Mouse (Mus musculus): ENCODE data around the gene Trafd1. TPM values are rescaled to one million over a fixed set of nuclear protein-coding genes. Genes with fewer than 3 reads are reported as not detected.

Gene Trafd1
- total and polyA plus RNA-seq, 3 experiments = 13.2 to 20.3 (median 17.5) TPM

DNA sequence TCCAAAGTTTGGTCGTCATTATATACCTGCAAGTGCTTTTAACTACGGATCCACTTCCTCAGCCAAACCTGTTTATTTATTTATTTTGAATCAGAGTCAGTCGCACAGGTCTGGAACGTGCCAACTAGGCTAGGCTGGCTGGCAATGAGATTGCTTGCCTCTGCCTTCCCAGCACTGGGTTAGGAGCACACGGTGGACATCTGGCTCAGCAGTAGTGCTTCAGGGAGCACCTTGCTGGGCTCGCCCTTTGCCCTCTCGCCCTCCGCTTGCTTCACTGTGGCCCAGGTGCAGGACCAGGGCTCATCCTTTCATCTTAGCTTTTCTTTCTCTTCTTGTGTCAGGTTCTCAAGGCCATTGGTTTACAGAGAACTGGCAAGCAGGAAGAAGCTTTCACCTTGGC, 22.4 kb upstream of the Trafd1 start:
- Histone ChIP-seq H3K27me3 (ENCODE audit: insufficient read depth, low read length) (no peaks in the 10 kb centered on the region), H3K4me1 (ENCODE audit: insufficient read depth, low read depth, low read length) (peaks cover 38% of the 10 kb centered on the region), H3K36me3 (replicated peaks) (peaks cover 97% of the 10 kb centered on the region), H3K4me3 (ENCODE audit: low read depth, low read length) (no peak overlapping the region), H3K9me3 (replicated peaks) (no peaks in the 10 kb centered on the region)
- DNase-seq (ENCODE audit: low spot score) (no peak), ATAC-seq (ENCODE audit: extremely low read depth, insufficient number of reproducible peaks, low FRiP score, poor library complexity, severe bottlenecking) (no peak)
- TF ChIP-seq GATA1 (IDR thresholded peaks at IDR 0.05; ENCODE audit: borderline replicate concordance, low read length) (no peak), CTCF (IDR thresholded peaks at IDR 0.05; ENCODE audit: low read depth, low read length) (no peak), POLR2AphosphoS5 (IDR thresholded peaks at IDR 0.05; ENCODE audit: insufficient replicate concordance, low read depth, low read length) (no peak), TAL1 (conservative IDR thresholded peaks at IDR 0.05; ENCODE audit: low read depth, low read length) (no peak), GATA2 (IDR thresholded peaks at IDR 0.05; ENCODE audit: borderline replicate concordance, low read depth, low read length) (no peak)

GRCm38 (mm10) chr5:121400849-121401248, 15.4 kb upstream of the Trafd1 start:
- peaks cover 71% of the 10 kb centered on the region for H3K4me1 ChIP-seq (ENCODE audit: insufficient read depth, low read depth, low read length)
- H3K36me3 ChIP-seq (replicated peaks) = peaks cover 64% of the 10 kb centered on the region
- ATAC-seq (ENCODE audit: extremely low read depth, insufficient number of reproducible peaks, low FRiP score, poor library complexity, severe bottlenecking) = no peak

GRCm38 (mm10) chr5:121400064-121400463, 14.6 kb upstream of the Trafd1 start:
- Histone ChIP-seq H3K27me3 (ENCODE audit: insufficient read depth, low read length) (no peaks in the 10 kb centered on the region), H3K36me3 (replicated peaks) (peaks cover 57% of the 10 kb centered on the region), H3K9me3 (replicated peaks) (no peaks in the 10 kb centered on the region), H3K4me1 (ENCODE audit: insufficient read depth, low read depth, low read length) (peaks cover 70% of the 10 kb centered on the region), H3K4me3 (ENCODE audit: low read depth, low read length) (no peak overlapping the region; the same call in 1 of the 2 replicates)
- DNase-seq (ENCODE audit: low spot score) (no peak), ATAC-seq (ENCODE audit: extremely low read depth, insufficient number of reproducible peaks, low FRiP score, poor library complexity, severe bottlenecking) (no peak)
- TF ChIP-seq CTCF (IDR thresholded peaks at IDR 0.05; ENCODE audit: low read depth, low read length) (no peak), TAL1 (conservative IDR thresholded peaks at IDR 0.05; ENCODE audit: low read depth, low read length) (no peak), GATA2 (IDR thresholded peaks at IDR 0.05; ENCODE audit: borderline replicate concordance, low read depth, low read length) (no peak)

More at GRCm38 (mm10) chr5:121400849-121401248, 15.4 kb upstream of the Trafd1 start:
- Histone ChIP-seq H3K9me3 (replicated peaks) (no peaks in the 10 kb centered on the region), H3K4me3 (ENCODE audit: low read depth, low read length) (peak overlapping the region; percentile 39; the same call in 1 of the 2 replicates), H3K27me3 (ENCODE audit: insufficient read depth, low read length) (no peaks in the 10 kb centered on the region)
- DNase-seq (ENCODE audit: low spot score) = no peak
- TF ChIP-seq GATA2 (IDR thresholded peaks at IDR 0.05; ENCODE audit: borderline replicate concordance, low read depth, low read length) (no peak), CTCF (IDR thresholded peaks at IDR 0.05; ENCODE audit: low read depth, low read length) (no peak), GATA1 (IDR thresholded peaks at IDR 0.05; ENCODE audit: borderline replicate concordance, low read length) (no peak), TAL1 (conservative IDR thresholded peaks at IDR 0.05; ENCODE audit: low read depth, low read length) (no peak), POLR2AphosphoS5 (IDR thresholded peaks at IDR 0.05; ENCODE audit: insufficient replicate concordance, low read depth, low read length) (no peak)

DNA sequence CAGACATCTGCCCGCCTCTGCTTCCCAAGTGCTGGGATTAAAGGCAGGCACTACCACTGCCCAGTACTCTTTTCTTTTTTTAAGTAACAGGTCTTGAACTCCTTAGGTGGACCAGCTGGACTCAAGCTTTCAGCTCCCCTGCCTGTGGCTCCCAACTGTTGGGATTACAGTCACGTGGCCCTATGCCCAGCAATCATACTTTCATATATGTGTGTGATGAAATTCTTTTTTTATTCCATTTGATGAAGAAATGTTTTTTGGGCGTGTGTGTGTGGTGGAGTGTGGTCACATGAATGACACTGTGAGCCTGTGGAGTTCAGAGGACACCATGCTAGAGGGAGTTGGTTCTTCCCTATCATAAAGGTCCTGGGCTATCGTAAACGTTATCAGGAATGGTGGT, 14.1 kb upstream of the Trafd1 start:
- peaks cover 67% of the 10 kb centered on the region for H3K4me1 ChIP-seq (ENCODE audit: insufficient read depth, low read depth, low read length)
- H3K36me3 ChIP-seq (replicated peaks) = peaks cover 53% of the 10 kb centered on the region
- no peak for DNase-seq (ENCODE audit: low spot score)
- no peaks in the 10 kb centered on the region for H3K27me3 ChIP-seq (ENCODE audit: insufficient read depth, low read length)
- H3K9me3 ChIP-seq (replicated peaks) = no peaks in the 10 kb centered on the region
- peak overlapping the region; percentile 90 for H3K4me3 ChIP-seq (ENCODE audit: low read depth, low read length)
- TF ChIP-seq TAL1 (conservative IDR thresholded peaks at IDR 0.05; ENCODE audit: low read depth, low read length) = no peak
- no peak for TF ChIP-seq GATA1 (IDR thresholded peaks at IDR 0.05; ENCODE audit: borderline replicate concordance, low read length)
- no peak for TF ChIP-seq POLR2AphosphoS5 (IDR thresholded peaks at IDR 0.05; ENCODE audit: insufficient replicate concordance, low read depth, low read length)
- TF ChIP-seq CTCF (IDR thresholded peaks at IDR 0.05; ENCODE audit: low read depth, low read length) = no peak
- no peak for TF ChIP-seq GATA2 (IDR thresholded peaks at IDR 0.05; ENCODE audit: borderline replicate concordance, low read depth, low read length)
- no peak for ATAC-seq (ENCODE audit: extremely low read depth, insufficient number of reproducible peaks, low FRiP score, poor library complexity, severe bottlenecking)

GRCm38 (mm10) chr5:121398965-121399462, 13.6 kb upstream of the Trafd1 start:
- DNase-seq (ENCODE audit: low spot score) (no peak), ATAC-seq (ENCODE audit: extremely low read depth, insufficient number of reproducible peaks, low FRiP score, poor library complexity, severe bottlenecking) (no peak)
- Histone ChIP-seq H3K27me3 (ENCODE audit: insufficient read depth, low read length) (no peaks in the 10 kb centered on the region), H3K4me3 (ENCODE audit: low read depth, low read length) (peak overlapping the region; percentile 90), H3K36me3 (replicated peaks) (peaks cover 48% of the 10 kb centered on the region), H3K4me1 (ENCODE audit: insufficient read depth, low read depth, low read length) (peaks cover 66% of the 10 kb centered on the region), H3K9me3 (replicated peaks) (no peaks in the 10 kb centered on the region)
- TF ChIP-seq TAL1 (conservative IDR thresholded peaks at IDR 0.05; ENCODE audit: low read depth, low read length) = no peak
- no peak for TF ChIP-seq CTCF (IDR thresholded peaks at IDR 0.05; ENCODE audit: low read depth, low read length)
- no peak for TF ChIP-seq GATA2 (IDR thresholded peaks at IDR 0.05; ENCODE audit: borderline replicate concordance, low read depth, low read length)
- TF ChIP-seq POLR2AphosphoS5 (IDR thresholded peaks at IDR 0.05; ENCODE audit: insufficient replicate concordance, low read depth, low read length) = no peak
- TF ChIP-seq GATA1 (IDR thresholded peaks at IDR 0.05; ENCODE audit: borderline replicate concordance, low read length) = no peak

DNA sequence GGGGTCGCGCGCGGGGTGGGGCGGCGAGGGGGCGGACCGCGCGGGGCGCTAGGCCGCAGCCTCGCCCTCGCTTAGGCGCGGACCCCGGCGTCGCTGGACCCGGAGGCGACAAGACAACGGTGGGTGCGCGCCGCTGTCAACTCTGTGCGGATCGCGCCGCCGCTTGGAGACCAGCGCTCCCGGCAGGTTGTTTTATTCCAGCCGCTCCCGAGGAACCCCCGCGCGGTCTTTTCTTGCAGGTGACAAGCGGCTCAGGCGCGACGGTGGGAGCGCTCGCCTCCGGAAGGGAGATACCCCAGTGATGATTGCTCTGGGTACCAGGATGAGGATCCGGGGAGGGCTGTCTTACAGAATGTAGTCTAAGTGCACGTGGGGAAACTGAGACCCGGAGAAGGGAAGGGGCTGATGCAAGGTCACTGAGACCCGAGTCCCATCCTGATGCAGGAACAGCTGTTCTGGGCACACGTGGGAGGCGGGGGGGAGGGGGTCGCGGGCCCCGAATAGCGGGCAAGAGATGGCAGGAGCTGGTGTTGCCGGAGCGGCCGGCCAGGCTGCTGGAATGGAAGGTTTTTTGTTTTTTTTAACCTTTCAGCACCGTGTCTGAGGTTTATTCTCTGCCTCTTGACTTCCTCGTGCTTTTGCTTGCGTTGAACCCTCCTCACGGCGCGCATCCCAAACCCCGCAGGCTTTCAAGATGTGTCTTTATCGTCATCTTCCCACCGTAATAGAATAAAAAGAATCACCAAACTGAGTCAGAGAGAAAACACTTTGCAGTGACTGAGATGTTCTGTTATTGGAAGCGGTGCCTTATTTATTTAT, 12.9 kb upstream of the Trafd1 start:
- TF ChIP-seq POLR2AphosphoS5 (IDR thresholded peaks at IDR 0.05; ENCODE audit: insufficient replicate concordance, low read depth, low read length) = no peak
- TF ChIP-seq TAL1 (conservative IDR thresholded peaks at IDR 0.05; ENCODE audit: low read depth, low read length) = no peak
- no peak for TF ChIP-seq GATA1 (IDR thresholded peaks at IDR 0.05; ENCODE audit: borderline replicate concordance, low read length)
- no peak for TF ChIP-seq CTCF (IDR thresholded peaks at IDR 0.05; ENCODE audit: low read depth, low read length)
- TF ChIP-seq GATA2 (IDR thresholded peaks at IDR 0.05; ENCODE audit: borderline replicate concordance, low read depth, low read length) = no peak

More for the DNA sequence above, 12.9 kb upstream of the Trafd1 start:
- H3K4me1 ChIP-seq (ENCODE audit: insufficient read depth, low read depth, low read length) = peaks cover 60% of the 10 kb centered on the region
- ATAC-seq (ENCODE audit: extremely low read depth, insufficient number of reproducible peaks, low FRiP score, poor library complexity, severe bottlenecking) (no peak), DNase-seq (ENCODE audit: low spot score) (peak; percentile 13)
- peak overlapping the region; percentile 90 for H3K4me3 ChIP-seq (ENCODE audit: low read depth, low read length)
- H3K36me3 ChIP-seq (replicated peaks) = peaks cover 42% of the 10 kb centered on the region
- H3K9me3 ChIP-seq (replicated peaks) = no peaks in the 10 kb centered on the region
- no peaks in the 10 kb centered on the region for H3K27me3 ChIP-seq (ENCODE audit: insufficient read depth, low read length)

Measured in G1E (cell line).